Mouse (Mus musculus) A20 (cell line): ENCODE data around the gene Chst1.

ENCODE experiments used
- DNase-seq: peaks from one replicate; pipeline ENCODE4 v3.0.0-alpha.2; 2011; ENCODE audit warnings: low read depth, low spot score

Chst1 gene

GRCm38 (mm10) chr2:92608810-92609581 lies 9.5 kb downstream of the Chst1 start:
- DNase-seq, result peak; percentile 87

- DNase-seq, result no peak
These were observed 10.3 kb downstream of the Chst1 start for GRCm38 (mm10) chr2:92609704-92610379.

- no peak for DNase-seq
These were observed 14.1 kb downstream of the Chst1 start for GRCm38 (mm10) chr2:92613645-92614044.

- DNase-seq, result no peak
These were observed 14.6 kb downstream of the Chst1 start for GRCm38 (mm10) chr2:92614106-92614505.

- peak; percentile 48 for DNase-seq
These were observed 17.7 kb downstream of the Chst1 start for GRCm38 (mm10) chr2:92617077-92617756.

- DNase-seq, result no peak
These were observed 18.5 kb downstream of the Chst1 start for GRCm38 (mm10) chr2:92618016-92618415.

- DNase-seq, result peak; percentile 40
These were observed 28.1 kb downstream of the Chst1 start for GRCm38 (mm10) chr2:92627633-92628032.

GRCm38 (mm10) chr2:92630799-92631198 lies 31.3 kb downstream of the Chst1 start:
- DNase-seq, result no peak

- DNase-seq, result no peak
These were observed 32.5 kb downstream of the Chst1 start for GRCm38 (mm10) chr2:92632027-92632426.

GRCm38 (mm10) chr2:92640555-92640954 lies 41.0 kb downstream of the Chst1 start:
- peak; percentile 34 for DNase-seq

GRCm38 (mm10) chr2:92645282-92646037 lies 46.0 kb downstream of the Chst1 start:
- no peak for DNase-seq

GRCm38 (mm10) chr2:92649154-92649801 lies 49.8 kb downstream of the Chst1 start:
- no peak for DNase-seq

GRCm38 (mm10) chr2:92650428-92650827 lies 50.9 kb downstream of the Chst1 start:
- DNase-seq, result peak; percentile 57

- peak; percentile 75 for DNase-seq
These were observed 51.8 kb downstream of the Chst1 start for GRCm38 (mm10) chr2:92651294-92651816.

- DNase-seq, result no peak
These were observed 57.7 kb downstream of the Chst1 start for GRCm38 (mm10) chr2:92657189-92657588.

- DNase-seq, result no peak
These were observed 59.0 kb downstream of the Chst1 start for GRCm38 (mm10) chr2:92658293-92659150.

GRCm38 (mm10) chr2:92659491-92660035 lies 60.1 kb downstream of the Chst1 start:
- DNase-seq, result no peak

- peak; percentile 84 for DNase-seq
These were observed 63.1 kb downstream of the Chst1 start for GRCm38 (mm10) chr2:92662534-92663068.
